Mouse (Mus musculus): ENCODE data around the gene Tfap2e.
A peak's percentile ranks its signal among the peaks of the same experiment; 100 is the strongest.

The Tfap2e gene

GRCm38 (mm10) chr4:126736001-126736414 is at the start of gene Tfap2e:
Gene Tfap2e, minus strand, starts transcription at chr4:126736240.
- DNase-seq: peak in 1 of 2 experiments; percentile 23

- peak; percentile 43 to 50 for DNase-seq
Measured at GRCm38 (mm10) chr4:126782996-126783395, 47.0 kb upstream of the Tfap2e start.

DNA sequence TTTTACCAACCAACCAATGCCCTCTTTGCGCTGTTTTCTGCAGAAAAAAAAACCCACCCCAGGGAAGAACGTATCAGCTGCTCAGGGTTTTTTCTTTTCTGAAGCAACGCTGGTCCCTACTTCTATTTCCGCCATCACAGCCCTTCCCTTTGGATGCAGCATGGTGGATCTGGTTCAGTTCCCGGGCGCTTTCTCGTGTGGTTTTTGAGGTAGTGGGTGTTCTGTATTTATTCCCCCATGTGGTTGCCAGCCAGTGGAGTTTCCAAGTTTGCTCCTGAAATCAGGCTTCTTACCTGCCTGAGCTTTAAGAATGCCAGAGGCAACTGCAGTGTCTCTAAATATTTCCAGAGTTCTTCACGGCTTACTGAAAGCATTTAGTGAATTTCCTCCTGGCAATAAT is 46.5 kb upstream of the Tfap2e start:
- no peak for DNase-seq

DNA sequence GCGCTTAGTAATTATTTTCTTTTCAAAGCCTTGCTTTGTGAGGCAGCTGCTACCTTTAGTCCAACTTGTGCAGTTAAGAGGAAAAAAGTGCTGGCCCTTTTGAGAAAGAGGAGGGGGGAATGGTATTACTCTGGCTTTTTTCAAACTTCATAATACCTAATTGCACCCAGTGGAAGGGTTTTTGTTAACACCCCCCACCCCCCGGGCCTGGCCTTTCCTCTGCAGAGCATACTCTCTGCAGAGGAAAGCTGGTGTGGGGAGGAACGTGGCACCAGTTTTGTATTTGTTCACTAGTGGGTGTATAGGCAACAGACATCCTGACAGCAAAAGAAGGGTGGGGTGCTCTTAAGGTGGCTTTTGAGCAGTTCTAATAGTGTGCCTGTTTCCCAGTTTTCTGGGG is 45.8 kb upstream of the Tfap2e start:
- DNase-seq: no peak

DNA sequence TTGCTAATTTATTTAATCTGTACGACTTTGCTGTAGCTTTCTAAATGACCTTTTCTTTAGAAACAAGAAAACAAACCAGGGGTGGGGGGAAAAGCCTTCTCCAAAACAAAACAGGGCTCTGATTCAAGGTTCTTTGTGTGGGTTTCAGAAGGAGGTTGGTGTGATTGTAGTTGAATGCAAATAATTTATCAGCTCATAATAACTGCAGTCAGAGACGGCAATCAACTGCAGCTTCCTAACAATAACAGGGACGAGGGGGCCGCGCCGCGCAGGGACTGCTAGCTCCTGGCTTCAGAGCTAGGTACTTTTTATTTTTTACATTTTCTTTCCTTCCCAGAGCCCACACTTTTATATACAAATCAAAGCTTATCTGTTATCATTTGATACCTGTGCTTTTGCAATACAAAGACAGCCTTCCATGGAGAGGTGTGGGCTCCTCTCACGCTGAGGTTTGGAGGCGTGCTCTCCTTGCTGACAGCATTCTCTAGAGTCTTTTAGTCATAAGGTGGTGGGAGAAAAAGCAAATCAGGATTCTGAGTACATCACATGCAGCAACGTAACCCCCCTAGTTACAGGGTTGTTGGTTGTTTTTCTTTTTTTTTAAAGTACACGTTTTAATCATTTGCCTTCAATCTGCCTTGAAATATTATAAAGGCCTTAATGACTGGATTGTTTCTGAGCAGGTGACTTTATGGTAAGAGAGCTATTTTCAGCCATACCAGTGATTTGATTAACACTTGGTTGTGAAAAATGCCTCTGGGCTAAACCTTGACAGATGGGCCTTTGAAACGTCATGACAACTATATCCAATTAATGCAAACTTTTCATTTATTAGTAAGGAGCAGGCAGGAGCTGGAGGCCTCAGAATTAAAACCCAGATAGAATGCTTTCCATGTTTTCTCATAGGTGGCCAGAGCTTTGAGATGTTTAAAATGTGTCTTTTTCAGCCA is 44.1 kb upstream of the Tfap2e start:
- no peak for DNase-seq

GRCm38 (mm10) chr4:126779148-126779581 is 43.1 kb upstream of the Tfap2e start:
- no peak for DNase-seq

DNA sequence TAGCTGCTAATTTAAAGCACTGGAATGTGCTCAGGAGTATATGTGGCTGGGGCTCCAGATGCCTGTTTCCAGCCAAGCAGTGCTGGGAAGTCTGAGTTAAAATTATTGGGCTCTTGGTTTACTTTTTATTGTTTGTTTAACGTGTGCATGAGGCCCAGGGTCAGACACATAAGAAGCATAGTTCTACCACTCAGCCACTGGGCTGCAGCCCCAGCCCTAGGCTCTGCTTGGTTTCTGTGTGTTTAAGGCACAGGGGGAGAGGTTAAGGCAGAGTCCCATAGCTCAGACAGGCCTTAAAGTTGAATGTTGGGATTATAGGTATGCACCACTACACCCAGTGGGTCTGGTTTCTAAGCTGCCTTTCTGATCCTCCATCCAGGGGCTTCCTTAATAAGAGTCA is 39.1 kb upstream of the Tfap2e start:
- no peak for DNase-seq

- no peak for DNase-seq
Measured at GRCm38 (mm10) chr4:126773871-126774270, 37.8 kb upstream of the Tfap2e start.

DNA sequence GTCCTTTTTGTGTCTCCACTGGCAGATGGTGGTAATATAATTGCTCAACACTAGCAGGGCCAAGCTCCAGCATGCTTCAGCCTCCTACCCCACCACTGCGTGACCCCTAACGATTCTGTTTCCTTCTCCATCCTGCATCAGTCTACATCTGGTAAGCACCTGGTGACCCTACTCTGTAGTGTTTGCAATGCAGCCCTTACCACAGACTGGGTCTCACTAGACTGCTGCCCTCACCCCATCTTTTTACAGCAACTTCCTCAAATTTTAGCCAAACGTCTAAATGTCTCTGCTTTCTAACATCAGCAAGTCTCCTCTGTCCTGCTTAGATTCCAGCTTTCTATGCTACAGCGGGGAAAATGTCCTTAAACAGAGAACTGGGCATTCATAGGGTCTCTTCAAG is 34.8 kb upstream of the Tfap2e start:
- no peak for DNase-seq

DNA sequence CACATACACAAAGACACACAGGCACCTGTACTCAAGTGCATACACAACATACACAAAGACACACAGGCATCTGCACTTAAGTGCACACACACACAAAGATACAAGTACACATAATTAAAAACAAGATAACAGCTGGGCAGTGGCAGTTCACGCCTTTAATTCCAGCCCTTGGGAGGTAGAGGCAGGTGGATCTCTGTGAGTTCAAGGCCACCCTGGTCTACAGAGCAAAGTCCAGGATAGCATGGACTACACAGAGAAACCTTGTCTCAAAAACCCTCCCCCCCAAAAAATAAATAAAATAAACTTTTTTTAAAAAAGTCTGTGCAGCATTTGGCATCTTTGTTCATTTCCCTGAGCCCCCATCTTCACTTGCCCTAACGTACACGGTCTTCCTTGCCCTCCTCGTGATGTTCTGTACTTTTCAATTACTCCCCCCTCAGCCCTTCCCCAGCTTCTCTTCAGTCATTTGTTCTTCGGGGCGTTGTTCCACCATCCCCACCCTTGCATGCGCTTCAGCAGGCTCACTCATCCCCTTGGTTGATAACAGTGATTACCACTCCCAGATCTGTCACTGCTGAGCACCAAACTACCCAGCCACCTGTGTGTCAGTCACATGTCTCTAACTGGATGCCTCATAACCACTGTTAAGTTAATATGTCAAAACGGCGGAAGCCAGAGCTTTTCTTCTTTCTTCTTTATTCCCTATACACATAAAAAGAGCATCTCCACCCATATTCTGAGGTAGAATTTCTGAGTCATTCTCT is 33.9 kb upstream of the Tfap2e start:
- no peak for DNase-seq

DNA sequence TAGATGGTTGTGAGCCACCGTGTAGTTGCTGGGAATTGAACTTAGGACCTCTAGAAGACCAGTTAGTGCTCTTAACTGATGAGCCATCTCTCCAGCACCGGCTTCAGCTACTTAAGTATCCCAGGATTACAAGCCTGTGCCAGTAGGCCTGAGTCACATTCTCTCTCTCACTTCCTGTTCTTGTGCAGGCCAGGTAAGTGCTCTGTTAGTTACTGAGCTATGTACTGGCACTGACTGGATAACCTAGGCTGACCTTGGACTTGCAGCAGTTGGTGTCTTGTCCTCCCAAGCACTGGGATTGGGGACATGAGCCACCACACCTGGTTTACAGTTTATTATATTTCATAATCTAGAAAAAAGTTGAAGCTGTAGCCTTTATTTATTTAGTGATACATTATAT is 27.4 kb upstream of the Tfap2e start:
- DNase-seq: no peak

DNA sequence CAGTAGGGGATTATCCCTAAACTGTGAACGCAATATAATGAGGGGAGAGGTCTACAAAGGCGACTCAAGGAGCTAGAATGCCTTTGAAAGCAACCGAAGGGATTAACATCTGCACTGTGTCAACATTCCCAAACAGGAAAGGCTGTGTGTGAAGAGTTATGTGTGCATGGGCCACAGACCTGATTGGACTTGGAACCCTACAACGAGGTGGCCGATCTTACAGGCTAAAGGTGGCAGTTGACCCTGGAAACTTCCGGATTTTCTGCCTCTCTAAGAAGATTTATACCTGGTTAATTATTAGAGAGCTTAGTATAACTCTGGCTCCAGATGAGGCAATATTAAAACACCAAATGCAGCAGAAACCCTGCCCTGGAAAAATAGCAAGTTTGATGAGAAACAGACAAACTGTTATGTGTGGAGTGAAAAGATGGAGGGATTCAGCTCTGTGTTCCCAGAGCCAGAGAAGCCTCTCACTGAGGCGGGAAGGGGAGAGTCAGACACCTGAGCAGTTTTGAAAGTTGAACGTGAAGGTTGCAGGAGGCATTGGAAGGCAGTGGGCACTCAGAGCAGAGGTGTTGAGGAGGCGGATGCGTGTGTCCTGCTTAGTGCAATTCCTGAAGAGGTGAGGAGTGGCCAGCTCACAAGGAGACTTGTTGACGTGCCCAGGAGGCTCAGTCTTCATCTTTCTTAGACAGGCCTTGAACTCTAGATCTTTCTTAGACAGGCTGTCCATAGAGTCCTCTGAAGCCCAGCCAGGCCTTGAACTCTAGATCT is 26.7 kb upstream of the Tfap2e start:
- no peak for DNase-seq

GRCm38 (mm10) chr4:126759435-126759834 is 23.4 kb upstream of the Tfap2e start:
- DNase-seq: no peak

DNA sequence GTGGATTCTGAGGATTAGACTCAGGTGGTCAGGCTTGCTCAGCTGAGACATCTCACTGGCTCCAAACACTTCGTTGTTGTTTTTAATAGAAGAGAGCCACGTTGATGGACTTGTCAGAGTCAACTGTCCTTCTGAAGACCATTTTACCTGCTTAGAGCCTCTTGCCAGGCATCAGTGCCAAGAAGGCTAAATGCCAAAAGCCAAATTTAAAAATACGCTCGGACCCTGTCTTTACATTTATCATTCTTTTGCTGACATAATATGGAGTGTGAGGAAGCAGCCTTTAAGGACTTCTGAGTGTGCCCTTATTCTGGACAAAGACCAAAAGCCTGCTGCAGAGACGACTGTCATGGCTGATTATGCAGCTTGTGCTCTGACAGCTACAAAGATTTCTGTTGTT is 22.3 kb upstream of the Tfap2e start:
- DNase-seq: peak in 1 of 2 experiments; percentile 21

DNA sequence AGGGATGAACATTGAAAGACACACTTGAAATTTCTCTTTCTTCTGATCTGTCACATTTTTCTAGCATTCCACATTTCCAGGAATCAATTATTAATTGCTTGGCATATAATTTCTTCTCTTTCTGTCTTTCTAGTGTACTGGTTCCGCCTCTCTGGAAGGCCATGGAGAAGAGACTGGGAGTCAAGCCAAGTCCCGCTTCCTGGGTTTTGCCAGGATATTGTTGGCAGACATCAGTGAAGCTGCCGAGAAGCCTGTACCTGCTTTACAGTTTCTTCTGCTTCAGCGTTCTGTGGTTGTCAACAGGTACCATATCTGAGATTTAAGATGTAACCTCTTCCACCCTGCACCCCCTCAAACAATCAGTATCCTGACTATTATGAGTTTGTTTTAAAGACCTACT is 20.7 kb upstream of the Tfap2e start:
- DNase-seq: peak; percentile 88 to 93

DNA sequence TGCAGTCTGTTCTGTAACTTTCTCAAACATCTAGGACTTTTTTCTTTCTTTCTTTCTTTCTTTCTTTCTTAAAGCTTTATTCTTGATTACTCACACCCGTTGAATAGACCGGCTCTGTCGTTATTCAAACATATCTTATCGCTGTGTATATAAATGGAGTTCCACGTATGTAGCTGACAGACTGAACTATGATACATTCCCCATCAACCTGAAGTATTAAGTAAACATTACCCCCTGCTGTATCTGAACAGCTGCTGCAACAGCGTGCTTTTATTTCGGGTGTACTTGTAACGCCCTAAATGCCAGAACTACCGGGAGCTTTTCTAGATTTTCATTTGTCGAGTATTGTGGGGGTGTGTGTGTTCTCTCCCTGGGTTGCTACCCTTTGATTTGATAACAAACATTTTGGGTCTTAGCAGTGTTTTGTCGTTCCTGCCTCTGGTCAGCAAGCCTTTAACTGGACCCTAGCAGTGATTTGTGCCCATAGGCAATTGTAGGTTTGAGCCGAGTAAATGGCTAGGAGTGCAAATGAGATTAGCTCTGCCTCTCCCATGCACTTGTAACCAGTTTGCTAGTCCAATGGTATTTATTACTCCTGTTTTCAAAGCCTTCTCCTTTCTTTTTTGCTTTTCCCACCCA is 18.8 kb upstream of the Tfap2e start:
- DNase-seq: no peak

DNA sequence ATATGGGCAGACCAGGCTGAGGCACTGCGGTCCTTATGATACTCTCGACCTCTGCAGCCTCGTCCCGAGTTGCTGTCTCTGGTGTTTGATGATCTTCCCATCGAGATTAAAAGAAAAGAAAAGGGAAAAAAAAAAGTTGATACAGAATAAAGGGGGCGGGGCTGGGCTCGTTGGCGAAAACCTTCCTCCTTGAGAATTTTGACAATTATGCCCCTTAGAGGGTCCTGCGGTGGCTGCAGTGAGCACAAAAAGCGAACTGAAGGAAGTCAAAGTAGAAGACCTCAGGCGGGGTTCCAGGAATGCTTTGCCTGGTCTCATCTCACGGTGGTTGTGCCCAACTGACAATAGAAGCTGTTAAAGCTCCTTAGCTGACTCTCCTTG is 18.2 kb upstream of the Tfap2e start:
- DNase-seq: peak in 1 of 2 experiments; percentile 41

DNA sequence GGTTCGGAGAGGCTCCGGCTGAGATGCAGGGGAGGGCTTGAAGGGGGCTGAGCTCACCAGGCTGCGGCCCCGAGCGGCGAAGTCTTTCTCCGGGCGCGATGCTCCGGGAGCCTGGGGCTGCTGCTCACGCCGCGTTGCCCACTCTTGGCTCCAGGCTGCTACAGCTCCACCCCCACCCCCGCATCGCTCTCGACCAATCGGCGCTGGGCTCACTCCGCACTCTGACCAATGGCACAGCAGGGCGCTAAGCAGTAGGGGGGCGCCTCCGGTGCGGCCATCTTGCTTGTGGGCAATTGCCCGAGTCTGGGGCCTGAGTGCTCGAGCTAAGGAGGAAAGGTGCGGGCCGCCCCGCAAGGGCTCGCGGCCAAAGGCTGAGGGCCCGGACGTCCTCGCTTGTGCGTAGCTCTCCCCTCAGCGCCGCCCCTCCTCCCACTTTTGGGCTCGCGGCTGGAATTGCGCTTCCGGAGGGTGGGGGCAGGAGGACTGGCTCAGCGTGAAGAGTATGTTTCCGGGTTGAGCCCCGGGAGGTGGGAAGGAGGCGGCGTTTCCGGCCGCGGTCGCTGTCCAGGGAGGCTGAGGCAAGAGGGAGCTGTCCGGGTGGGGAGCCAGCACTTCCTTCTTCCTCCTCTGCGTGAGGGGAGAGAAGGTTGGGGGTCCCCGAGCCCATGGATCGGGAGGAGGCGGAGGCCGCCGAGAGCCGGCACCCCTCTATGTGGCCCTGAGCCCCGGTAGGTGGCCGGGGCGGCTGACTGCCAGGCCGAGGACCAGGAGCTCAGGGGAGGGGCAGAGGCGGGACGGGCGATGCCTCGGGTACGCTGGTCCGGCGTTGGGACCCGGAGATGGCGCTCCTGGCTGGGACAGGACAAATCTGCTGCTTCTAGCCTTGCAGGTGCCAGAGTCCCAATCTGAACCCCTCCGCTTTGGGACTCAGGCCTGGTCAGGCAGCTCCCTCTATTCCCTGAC is 17.5 kb upstream of the Tfap2e start, which contains the start of the genes Ncdn and AU040320:
Ncdn (minus strand) TSS at position 171 of the 963 bp plus-strand sequence.
AU040320 (plus strand) TSS at position 277 of the 963 bp plus-strand sequence.
- DNase-seq: peak; percentile 96 to 99

DNA sequence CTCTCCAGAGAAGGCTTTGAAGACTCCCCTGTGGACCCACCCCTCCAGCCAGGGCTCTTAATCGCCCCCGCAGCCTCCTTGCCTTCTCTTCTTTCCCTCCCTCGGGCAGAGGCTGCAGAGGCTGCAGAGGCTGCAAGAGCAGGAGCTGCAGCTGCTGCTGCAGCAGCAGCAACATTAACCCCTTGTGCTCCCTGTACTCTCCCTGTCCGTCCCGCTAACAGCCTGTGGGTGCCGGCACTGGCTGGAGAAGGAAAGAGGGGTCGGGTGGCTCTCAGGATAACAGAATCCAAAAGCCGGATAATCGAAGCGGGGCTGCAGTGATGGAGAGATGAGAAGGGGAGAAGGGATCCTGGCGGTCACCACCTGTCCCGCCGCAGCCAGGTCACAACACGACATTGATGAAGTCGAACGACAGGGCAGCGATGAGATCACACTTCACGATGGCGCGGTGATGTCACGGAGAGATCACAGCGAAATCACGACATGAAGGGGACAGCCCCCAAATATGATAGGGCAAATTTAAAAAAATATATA is 16.6 kb upstream of the Tfap2e start:
- DNase-seq: peak; percentile 65 to 69

GRCm38 (mm10) chr4:126752024-126752607 is 16.1 kb upstream of the Tfap2e start:
- DNase-seq: peak; percentile 61 to 71
